Mouse (Mus musculus) naive thymus-derived CD4-positive, alpha-beta T cell, adult 2 months (primary cell): ENCODE results near the gene Tomm6.

Source experiments
- DNase-seq: peaks from one replicate; pipeline ENCODE4 v3.0.0-alpha.2; 2011; ENCODE audit warnings: low read depth

The Tomm6 gene

GRCm38 (mm10) chr17:47651953-47652352 lies 36.2 kb downstream of the Tomm6 start:
- no peak for DNase-seq

GRCm38 (mm10) chr17:47648966-47649365 lies 39.2 kb downstream of the Tomm6 start:
- no peak for DNase-seq

- peak; percentile 80 for DNase-seq
Measured at GRCm38 (mm10) chr17:47646683-47647082, 41.5 kb downstream of the Tomm6 start.

GRCm38 (mm10) chr17:47642992-47643391 lies 45.2 kb downstream of the Tomm6 start:
- DNase-seq, result peak; percentile 17
